Mouse (Mus musculus): Measurements from ENCODE around the gene Fancg. TPM values are rescaled to one million over a fixed set of nuclear protein-coding genes. Genes with fewer than 3 reads are reported as not detected.

Fancg gene
- polyA plus RNA-seq, 1 experiment: 36.7 TPM

DNA sequence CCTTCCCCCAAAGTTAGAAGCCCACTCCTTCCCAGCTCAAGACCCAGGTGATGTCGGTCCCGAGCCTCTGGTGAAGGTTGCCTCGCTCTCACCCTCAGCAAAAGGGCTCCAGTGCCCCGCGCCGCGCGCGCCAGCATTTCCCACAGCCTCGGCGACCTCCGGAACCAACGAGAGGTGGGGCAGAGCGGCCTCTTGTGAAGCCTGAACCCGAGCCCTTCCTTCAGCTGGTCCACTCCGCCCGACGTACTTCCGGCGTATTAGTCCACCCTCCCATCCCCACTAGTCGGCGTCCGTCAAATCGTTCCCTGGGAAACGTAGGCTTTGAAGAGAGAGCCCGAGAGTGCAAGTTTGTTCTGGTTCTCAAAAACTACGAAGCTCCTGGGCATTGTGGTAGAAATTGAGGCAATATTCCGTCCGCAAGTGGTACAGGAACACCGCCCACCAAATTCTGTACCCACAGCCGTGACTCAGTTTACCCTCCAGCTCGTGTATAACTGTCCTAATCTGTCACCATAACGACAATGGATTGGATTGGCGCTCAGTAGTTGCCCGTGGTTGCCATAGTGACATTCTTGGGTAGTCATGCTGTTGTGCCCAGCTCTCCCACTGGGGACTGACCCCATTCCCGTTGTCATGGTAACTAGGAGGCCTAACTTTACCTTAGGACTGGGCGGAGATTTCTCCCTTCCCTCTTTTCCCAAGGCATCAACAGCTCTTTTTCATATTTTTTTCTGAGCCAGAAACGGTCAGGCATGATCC, 21.1 kb upstream of the Fancg start, which contains the start of gene Stoml2:
Stoml2 (minus strand) TSS at position 474 of the 759 bp plus-strand sequence.
- TF ChIP-seq POLR2A (IDR thresholded peaks at IDR 0.05; ENCODE audit: borderline replicate concordance, insufficient read depth, low read length) (peak; percentile 85), CTCF (IDR thresholded peaks at IDR 0.05; ENCODE audit: borderline replicate concordance, insufficient read depth, low read depth, low read length) (peak; percentile 16; the same call in 1 of the 2 replicates)

DNA sequence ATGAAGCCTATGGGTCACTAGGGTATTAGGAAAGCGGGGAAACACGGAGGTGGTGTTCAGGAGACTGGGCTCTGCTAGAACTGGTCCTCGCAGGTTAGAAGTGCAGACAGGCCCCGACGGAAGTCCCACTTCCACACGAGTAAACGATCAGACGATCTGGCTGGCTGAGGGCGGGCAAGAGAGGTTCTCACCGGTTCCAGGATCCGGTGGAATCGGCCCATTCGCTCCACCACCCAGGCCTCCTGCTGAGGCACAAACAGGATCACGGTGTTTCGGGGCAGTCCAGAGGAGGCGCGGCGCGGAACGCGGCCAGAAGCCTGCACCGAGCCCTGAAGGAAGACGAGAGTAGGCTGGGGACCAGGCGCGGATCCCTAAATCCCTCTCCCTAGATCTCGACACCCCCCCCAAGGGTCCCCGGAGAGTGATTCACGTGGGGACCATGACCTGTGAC, 20.5 kb upstream of the Fancg start:
- Histone ChIP-seq H3K4me1 (ENCODE audit: control insufficient read depth, insufficient read depth, low read length) (peaks cover 7% of the 10 kb centered on the region), H3K27ac (ENCODE audit: insufficient read depth, low read length) (peak overlapping the region; percentile 60), H3K4me3 (replicated peaks; ENCODE audit: insufficient read depth, low read depth, low read length) (peak overlapping the region; percentile 91), H3K27me3 (ENCODE audit: control insufficient read depth, insufficient read depth, low read length) (no peaks in the 10 kb centered on the region)
- no peak for DNase-seq
- WGBS: 1% methylated on average over 28 of the region's 28 CpGs
- TF ChIP-seq CTCF (IDR thresholded peaks at IDR 0.05; ENCODE audit: borderline replicate concordance, insufficient read depth, low read depth, low read length): no peak
- TF ChIP-seq POLR2A (IDR thresholded peaks at IDR 0.05; ENCODE audit: borderline replicate concordance, insufficient read depth, low read length): no peak

More for the DNA sequence above, 21.1 kb upstream of the Fancg start, which contains the start of gene Stoml2:
- Histone ChIP-seq H3K4me3 (replicated peaks; ENCODE audit: insufficient read depth, low read depth, low read length) (peak within 1 kb of the TSS; percentile 91), H3K27ac (ENCODE audit: insufficient read depth, low read length) (peak within 1 kb of the TSS; percentile 76), H3K4me1 (ENCODE audit: control insufficient read depth, insufficient read depth, low read length) (peaks cover 7% of the 10 kb centered on the region), H3K27me3 (ENCODE audit: control insufficient read depth, insufficient read depth, low read length) (no peaks in the 10 kb centered on the region)
- under 1% methylated on average over 38 of the region's 38 CpGs for WGBS
- peak; percentile 94 to 95 for DNase-seq

GRCm38 (mm10) chr4:43030352-43030751, 20.0 kb upstream of the Fancg start:
- 61% methylated on average over 9 of the region's 9 CpGs for WGBS
- Histone ChIP-seq H3K27ac (ENCODE audit: insufficient read depth, low read length) (no peak overlapping the region), H3K27me3 (ENCODE audit: control insufficient read depth, insufficient read depth, low read length) (no peaks in the 10 kb centered on the region), H3K4me3 (replicated peaks; ENCODE audit: insufficient read depth, low read depth, low read length) (peak overlapping the region; percentile 91), H3K4me1 (ENCODE audit: control insufficient read depth, insufficient read depth, low read length) (peaks cover 7% of the 10 kb centered on the region)
- no peak for TF ChIP-seq POLR2A (IDR thresholded peaks at IDR 0.05; ENCODE audit: borderline replicate concordance, insufficient read depth, low read length)
- TF ChIP-seq CTCF (IDR thresholded peaks at IDR 0.05; ENCODE audit: borderline replicate concordance, insufficient read depth, low read depth, low read length): no peak
- DNase-seq: no peak

DNA sequence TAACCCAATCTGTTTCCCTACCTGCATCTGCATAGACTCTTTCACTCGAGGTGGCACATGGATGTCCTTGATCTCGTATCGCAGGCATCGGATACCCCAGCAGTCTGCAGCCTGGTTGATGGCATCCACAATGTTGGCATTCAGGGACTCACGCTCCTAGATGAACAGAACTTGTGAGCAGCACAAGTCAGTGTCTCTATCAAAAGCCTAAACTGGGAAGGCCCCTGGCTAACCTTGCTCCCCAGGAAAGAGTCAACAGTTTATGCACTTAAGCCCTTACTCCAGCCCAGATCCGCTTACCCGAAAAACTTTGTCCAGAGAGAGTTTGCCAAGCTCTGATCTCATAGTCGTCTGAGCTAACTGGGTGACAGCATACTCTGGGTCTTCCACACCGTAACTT, 19.4 kb upstream of the Fancg start:
- Histone ChIP-seq H3K27me3 (ENCODE audit: control insufficient read depth, insufficient read depth, low read length) (no peaks in the 10 kb centered on the region), H3K4me1 (ENCODE audit: control insufficient read depth, insufficient read depth, low read length) (peaks cover 7% of the 10 kb centered on the region), H3K4me3 (replicated peaks; ENCODE audit: insufficient read depth, low read depth, low read length) (no peak overlapping the region), H3K27ac (ENCODE audit: insufficient read depth, low read length) (no peak overlapping the region)
- TF ChIP-seq POLR2A (IDR thresholded peaks at IDR 0.05; ENCODE audit: borderline replicate concordance, insufficient read depth, low read length) (no peak), CTCF (IDR thresholded peaks at IDR 0.05; ENCODE audit: borderline replicate concordance, insufficient read depth, low read depth, low read length) (no peak)
- 88% methylated on average over 9 of the region's 9 CpGs for WGBS
- DNase-seq: no peak

DNA sequence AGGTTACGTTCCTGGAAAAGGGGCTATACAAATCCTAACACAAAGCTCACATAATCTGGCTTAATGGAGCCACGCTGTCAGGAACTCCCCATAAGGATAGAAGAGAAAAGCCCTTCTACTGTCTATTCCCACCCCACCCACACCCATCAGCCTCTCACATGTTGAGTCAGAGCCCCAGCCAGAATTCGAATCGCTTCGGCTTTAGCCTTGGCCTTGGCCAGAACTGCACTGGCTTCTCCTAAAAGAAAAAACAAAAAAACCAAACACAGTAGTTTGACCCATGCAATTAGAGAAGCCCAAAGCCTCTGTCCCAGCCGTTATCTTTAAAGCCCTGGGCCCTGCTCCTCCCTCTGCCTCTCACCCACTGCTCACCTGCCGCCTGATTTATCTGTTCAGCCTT, 18.8 kb upstream of the Fancg start:
- WGBS: 92% methylated on average over 7 of the region's 7 CpGs
- Histone ChIP-seq H3K27ac (ENCODE audit: insufficient read depth, low read length) (no peak overlapping the region), H3K4me1 (ENCODE audit: control insufficient read depth, insufficient read depth, low read length) (peaks cover 12% of the 10 kb centered on the region), H3K27me3 (ENCODE audit: control insufficient read depth, insufficient read depth, low read length) (no peaks in the 10 kb centered on the region), H3K4me3 (replicated peaks; ENCODE audit: insufficient read depth, low read depth, low read length) (no peak overlapping the region)
- no peak for DNase-seq
- TF ChIP-seq POLR2A (IDR thresholded peaks at IDR 0.05; ENCODE audit: borderline replicate concordance, insufficient read depth, low read length) (no peak), CTCF (IDR thresholded peaks at IDR 0.05; ENCODE audit: borderline replicate concordance, insufficient read depth, low read depth, low read length) (no peak)

GRCm38 (mm10) chr4:43025084-43025960, 15.0 kb upstream of the Fancg start, which contains the start of gene Pigo:
Gene Pigo, minus strand, starts transcription at chr4:43025819.
- H3K27me3 ChIP-seq (ENCODE audit: control insufficient read depth, insufficient read depth, low read length): no peaks in the 10 kb centered on the region
- DNase-seq: peak; percentile 97 to 99
- peaks cover 15% of the 10 kb centered on the region for H3K4me1 ChIP-seq (ENCODE audit: control insufficient read depth, insufficient read depth, low read length)
- TF ChIP-seq POLR2A (IDR thresholded peaks at IDR 0.05; ENCODE audit: borderline replicate concordance, insufficient read depth, low read length) (peak; percentile 76; the same call in 1 of the 2 replicates), CTCF (IDR thresholded peaks at IDR 0.05; ENCODE audit: borderline replicate concordance, insufficient read depth, low read depth, low read length) (peak; percentile 83)
- peak within 1 kb of the TSS; percentile 93 for H3K27ac ChIP-seq (ENCODE audit: insufficient read depth, low read length)
- 2% methylated on average over 42 of the region's 42 CpGs for WGBS
- H3K4me3 ChIP-seq (replicated peaks; ENCODE audit: insufficient read depth, low read depth, low read length): peak within 1 kb of the TSS; percentile 90

DNA sequence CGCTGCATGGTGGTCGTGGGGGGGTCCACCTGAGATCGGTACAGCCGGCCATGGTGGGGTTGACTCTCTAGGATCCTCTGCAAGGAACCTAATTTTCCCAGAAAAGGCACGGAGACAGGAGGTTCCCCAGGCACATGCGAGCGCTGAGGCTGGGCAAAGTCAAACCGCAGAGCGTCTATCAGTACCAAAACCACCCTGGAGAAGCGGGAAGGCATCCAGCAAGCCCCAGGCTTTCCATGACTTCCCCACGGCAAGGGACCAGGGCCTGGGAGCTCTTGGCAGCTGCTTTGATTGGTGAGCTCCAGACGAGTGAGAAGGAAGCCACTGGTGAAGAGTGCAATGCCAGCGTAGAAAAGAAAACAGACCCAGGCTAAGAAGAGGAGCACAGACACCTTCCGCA, 14.4 kb upstream of the Fancg start:
- Histone ChIP-seq H3K4me3 (replicated peaks; ENCODE audit: insufficient read depth, low read depth, low read length) (peak overlapping the region; percentile 90), H3K27me3 (ENCODE audit: control insufficient read depth, insufficient read depth, low read length) (no peaks in the 10 kb centered on the region), H3K27ac (ENCODE audit: insufficient read depth, low read length) (peak overlapping the region; percentile 17), H3K4me1 (ENCODE audit: control insufficient read depth, insufficient read depth, low read length) (peaks cover 13% of the 10 kb centered on the region)
- DNase-seq: peak in 1 of 2 experiments; percentile 57
- TF ChIP-seq CTCF (IDR thresholded peaks at IDR 0.05; ENCODE audit: borderline replicate concordance, insufficient read depth, low read depth, low read length): no peak
- no peak for TF ChIP-seq POLR2A (IDR thresholded peaks at IDR 0.05; ENCODE audit: borderline replicate concordance, insufficient read depth, low read length)
- 18% methylated on average over 14 of the region's 14 CpGs for WGBS

Data from cerebellum, adult 2 months (tissue).